Mouse (Mus musculus) right cerebral cortex, postnatal 4 days (tissue): ENCODE measurements around the gene Rps6kb2.
"Not testable (repeated sequence)": the region's sequence is repeated elsewhere in the genome, so short reads cannot be mapped to it uniquely, and the experiment has no call there.

Experiments used
- DNase-seq: peaks from one replicate; pipeline ENCODE4 v3.0.0-alpha.2; 2022

Rps6kb2 gene

DNA sequence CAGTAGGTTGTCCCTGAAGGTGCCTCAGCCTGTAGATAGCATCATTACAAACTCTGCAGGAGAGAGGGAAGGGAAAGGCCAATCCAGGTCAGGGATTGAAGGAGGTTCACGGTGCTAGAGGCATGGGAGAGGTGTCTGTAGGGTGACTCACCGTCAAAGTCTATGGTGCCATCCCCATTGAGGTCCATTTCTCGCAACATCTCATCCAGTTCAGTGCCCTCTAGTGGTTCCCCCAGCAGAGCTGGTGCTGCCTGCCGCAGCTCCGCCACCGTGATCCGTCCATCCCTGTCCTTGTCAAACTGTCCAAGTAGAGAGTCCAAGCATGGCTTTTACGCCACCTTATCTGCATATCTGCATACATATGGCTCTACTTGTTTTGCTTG lies 27.2 kb downstream of the Rps6kb2 start:
- DNase-seq: not testable (repeated sequence)

DNA sequence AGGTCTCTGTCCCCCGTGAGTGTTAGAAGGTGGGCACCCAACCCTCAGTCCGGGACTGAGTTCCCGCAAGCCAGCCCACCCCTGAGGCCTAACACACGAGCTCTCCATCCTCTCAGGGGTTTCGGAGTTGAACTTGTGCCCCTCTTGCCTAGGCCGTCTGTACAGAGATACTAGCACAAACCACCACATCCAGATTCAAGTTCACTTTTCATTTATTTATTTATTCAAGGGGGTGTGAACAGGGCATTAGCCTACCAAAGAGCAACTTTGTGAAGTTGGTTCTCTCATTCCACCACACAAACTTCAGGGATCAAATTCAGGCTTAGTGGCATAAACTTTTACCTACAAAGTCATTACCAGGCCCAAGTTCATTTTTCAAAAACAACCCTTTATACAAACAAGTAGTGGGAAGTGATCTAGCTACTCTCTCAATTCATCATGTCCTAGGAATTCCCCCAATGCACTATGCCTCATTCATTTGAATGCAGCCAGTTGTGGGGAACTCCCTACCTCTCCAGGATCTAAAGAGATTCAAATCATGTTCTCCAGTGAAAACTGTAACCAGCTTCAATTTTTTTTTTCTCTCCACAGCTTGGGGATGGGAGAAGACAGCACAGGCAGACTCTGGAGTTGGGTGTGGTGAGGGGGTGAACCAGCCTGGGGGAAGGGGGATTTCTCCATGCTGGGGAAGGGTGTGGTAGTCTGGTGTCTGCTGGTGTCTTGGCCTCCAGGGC lies 27.8 kb downstream of the Rps6kb2 start:
- not testable (repeated sequence) for DNase-seq

DNA sequence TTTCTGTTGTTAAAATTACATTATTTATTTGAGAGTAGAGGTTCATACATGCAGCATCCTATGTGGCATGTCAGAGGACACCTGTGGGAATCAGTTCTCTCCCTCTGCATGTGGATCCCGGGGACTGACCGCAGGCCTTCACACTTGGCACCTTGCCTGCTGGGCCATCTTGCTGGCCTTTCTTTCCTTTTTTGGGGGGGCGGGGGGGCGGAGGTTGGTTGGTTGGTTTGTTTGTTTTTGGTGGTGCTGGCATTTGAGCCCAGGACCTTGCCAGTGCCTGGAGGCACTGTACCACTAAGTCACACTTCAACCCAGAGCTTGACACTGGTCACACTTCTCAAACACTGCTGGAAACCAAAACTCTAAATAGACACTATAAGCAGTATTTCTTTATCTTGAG lies 28.8 kb downstream of the Rps6kb2 start:
- DNase-seq: peak; percentile 6

DNA sequence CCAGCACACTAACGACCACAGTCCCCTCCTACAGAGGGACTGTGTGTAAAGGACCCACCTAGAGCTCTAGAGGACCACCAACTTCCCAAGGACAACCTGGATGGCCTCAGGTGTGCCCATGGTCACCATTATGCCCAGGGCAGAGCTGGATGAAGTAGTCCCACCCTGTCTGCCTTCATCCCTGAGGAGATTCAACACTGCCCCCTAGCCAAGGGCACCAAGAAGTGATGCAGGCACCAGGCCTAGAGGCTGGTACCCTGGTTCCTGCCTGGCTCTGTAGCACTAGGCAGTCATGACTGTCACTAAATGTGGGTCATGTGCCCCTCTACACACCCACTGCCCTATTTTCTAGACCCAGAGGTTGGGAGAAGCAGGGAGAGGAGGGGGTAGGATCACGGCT lies 31.4 kb downstream of the Rps6kb2 start:
- no peak for DNase-seq

DNA sequence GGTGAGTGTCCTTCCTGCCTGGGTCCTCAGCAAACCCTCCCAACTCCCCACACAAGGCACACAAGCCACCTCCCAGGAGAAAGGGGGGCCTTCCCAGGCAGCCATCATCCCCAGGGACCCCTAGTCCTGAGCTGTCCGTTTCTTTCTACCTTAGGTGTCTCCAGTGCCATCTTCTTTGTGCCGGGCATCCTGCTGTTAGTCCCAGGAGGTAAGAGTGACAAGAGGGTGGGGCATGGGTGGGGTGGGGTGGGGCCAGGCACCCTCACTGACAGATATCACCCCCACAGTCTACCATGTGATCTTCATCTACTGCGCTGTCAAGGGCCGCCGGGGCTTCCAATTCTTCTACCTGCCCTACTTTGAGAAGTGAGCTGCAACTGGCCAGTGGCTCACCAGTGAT lies 32.1 kb downstream of the Rps6kb2 start:
- no peak for DNase-seq

DNA sequence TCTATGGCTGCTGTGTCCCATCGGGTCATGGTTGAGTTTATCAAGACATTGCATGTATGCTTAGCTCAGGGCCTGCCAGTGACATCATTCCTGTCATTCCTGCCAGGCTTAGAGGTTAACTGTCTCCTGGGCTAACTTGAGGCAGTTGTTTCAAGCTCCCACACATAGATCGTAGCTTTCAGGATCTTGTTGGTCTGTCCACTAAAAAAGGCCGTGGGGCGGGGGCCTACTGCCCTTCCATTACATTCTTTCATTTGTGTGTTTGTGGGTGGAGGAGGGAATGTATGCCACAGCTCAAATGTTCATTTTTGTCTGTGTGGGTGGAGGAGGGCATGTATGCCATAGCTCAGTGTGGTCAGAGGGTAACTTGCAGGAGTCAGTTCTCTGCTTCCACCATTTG lies 33.0 kb downstream of the Rps6kb2 start:
- DNase-seq: no peak

DNA sequence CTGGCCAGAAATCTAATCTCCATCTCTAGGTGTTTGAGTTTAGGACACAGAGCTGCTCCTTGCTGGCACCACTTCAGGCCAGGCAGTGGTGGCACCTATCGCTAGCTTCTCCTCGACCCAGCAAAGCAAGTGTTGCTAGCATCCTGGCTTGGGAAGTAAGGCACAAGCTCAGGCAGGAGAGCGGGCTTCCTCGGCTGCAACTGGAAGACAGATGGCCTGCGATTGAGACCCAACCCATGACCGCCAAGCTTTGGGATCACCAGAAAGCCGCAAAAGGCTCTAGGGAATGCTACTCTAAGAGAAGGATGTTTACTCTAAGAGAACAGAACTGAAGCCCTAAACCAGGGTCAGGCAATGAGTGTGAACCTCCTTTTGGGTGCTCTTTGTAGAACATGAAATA lies 33.7 kb downstream of the Rps6kb2 start:
- DNase-seq: no peak

DNA sequence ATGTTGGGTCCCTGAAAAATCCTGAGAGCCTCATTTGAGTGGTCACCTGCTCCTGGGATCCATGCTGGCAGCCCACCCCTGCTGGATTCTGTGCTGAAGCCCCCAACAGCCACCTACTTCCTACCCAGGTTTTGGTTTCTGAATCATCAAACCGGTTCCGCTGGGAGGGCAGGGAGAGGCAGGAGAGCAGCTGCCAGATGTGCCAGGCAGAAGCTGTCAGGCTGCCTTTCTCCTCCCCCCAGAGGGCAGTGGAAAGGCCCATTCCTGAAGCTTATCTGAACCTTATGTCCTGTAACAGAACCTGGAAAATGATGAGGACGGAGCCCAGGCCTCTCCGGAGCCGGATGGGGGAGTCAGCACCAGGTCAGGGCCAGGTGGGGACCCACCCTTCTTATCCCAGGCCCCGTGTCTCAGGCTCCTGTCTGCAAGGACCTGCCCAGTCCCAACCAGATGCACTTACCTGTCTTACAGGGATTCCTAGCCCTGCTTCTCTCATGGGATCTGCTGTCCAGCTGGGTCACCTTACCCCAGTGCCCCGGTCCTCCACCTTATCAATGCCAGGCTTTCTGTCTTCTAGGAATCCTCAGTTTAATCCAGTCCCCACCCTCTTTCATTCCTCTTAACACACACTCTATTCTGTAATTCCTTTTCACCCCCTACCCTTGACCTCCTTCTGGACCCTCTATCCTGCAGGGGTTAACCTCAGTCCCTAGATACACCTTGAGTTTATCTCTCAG lies 36.2 kb downstream of the Rps6kb2 start:
- no peak for DNase-seq

DNA sequence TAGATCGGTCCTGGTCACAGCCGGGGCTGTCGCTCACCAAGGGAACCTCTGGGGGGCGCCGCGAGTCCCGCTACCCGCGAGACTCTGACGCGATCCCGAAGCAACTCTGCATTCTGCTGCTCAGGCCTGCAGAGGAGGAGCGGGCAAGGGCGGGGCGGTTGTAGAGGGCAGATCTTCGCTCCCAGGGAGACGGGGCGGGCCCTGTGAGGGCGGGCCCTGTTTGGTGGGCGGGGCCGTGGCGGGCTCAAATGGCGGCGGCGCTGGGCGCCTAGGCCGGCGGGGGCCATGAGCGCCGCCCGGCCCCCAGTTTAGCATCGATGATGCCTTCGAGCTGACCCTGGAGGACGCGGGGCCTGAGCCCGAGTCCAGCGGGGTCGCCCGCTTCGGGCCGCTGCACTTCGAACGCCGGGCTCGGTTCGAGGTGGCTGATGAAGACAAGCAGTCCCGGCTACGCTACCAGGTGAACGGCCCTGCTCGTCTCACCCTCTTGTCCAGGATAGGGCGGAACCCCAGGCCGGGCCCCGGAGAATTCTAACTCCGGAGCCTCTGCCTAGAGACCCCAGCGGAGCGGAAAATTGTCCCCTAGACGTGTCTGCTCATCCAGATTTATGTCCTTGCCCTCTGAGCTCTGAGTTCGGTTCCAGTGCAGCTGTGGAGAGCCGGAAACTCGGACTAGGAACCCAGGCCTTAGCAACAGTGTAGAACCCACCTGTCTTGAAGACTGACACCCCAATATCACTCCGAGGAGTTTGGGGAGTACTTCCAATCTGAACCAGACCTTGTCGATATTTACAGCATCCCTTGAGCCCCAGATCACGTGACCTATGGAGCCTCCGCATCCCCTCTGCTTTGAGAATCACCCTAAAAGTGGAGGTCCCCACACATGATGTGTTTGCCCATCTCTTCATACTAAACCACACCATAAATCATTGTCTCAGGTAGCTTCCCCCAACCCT lies 37.1 kb downstream of the Rps6kb2 start, which contains the start of gene Aip:
TSS of gene Aip (minus strand) at position 118 of the 956 bp plus-strand sequence.
- peak; percentile 98 for DNase-seq

DNA sequence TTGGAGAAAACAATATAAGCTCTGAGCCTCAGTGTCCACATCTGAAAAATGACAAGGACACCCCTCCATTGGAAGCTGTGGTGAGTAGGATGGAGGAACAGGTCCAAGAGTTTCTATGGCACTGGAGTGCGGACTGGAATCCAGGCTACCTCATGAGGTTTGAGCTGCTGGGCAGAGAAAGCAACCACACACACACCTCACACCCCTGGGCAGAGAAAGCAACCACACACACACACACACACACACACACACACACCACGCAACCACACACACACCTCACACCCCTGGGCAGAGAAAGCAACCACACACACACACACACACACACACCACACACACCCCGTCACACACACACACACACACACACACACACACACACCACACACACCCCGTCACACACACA lies 37.9 kb downstream of the Rps6kb2 start:
- peak; percentile 30 for DNase-seq

DNA sequence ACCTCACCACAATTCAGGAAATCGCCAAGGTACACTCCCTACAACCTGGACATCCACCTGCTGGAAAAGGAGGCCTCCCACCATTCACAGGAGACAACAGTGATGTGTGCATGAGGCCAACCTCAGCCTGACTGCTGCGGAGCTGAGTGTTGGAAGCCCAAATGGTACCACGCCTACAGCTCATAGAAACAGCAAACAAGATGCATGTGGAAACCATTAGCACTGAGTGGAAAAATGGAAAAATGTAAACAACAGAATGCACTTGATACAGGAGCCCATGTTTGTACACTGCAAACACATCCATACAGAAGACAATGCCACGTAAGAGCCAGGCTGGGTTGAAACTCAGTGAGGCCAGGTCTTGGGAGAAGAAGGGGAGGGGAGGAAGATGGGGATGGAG lies 38.7 kb downstream of the Rps6kb2 start:
- no peak for DNase-seq

DNA sequence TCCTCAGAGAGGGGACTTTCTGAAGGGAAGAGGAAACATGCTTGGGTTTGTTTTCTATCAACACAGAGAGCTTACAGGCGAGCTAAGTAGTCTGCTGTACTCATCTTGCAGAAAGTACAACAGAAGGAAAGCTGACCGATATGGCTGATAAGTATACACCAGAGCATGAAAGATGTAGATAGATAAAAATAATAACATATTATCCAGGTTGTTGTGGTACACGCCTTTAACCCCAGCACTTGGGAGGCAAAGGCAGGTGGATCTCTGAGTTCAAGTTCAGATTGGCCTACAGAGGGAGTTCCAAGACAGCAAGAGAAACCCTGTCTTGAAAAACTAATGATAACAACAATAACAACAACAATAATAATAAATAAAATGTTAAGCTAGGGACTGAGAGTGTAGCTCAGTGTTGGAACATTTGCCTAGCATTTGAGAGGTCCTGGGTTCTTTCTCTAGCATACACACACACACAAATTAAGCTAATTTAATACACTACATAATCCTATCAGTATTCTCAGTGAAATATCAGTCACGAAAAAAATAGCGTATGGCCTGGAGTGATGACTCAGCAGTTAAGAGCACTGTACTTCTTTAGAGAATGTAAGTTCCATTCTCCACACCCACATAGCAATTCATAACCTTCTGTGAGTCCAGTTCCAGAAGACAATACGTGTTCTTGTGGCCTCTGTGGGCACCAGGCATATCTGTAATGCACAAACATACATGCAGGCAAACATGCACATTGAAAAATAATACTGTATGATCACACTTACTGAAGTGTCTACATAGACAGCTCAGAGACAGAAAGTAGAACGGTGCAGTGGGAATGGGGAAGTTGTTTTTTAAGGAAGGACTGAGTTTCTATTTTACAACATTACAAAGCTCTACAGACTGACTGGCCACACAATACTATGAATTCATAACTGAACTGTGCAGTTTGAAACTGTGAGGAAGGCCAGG lies 40.5 kb downstream of the Rps6kb2 start:
- DNase-seq: no peak

DNA sequence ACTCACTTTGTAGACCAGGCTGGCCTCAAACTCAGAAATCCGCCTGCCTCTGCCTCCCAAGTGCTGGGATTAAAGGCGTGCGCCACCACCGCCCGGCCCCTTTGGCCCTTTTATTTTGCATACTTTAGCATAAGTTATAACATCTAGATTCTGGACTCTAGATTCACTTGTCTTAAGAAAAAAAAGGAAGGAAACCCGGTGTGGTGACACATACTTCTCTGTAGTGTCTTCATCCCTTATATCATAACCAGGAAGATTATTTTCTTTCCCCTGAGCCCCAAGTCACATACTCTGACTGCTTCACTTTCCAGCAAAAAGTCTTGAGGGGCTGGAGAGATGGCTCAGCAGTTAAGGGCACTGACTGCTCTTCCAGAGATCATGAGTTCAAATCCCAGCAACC lies 41.3 kb downstream of the Rps6kb2 start:
- not testable (repeated sequence) for DNase-seq

DNA sequence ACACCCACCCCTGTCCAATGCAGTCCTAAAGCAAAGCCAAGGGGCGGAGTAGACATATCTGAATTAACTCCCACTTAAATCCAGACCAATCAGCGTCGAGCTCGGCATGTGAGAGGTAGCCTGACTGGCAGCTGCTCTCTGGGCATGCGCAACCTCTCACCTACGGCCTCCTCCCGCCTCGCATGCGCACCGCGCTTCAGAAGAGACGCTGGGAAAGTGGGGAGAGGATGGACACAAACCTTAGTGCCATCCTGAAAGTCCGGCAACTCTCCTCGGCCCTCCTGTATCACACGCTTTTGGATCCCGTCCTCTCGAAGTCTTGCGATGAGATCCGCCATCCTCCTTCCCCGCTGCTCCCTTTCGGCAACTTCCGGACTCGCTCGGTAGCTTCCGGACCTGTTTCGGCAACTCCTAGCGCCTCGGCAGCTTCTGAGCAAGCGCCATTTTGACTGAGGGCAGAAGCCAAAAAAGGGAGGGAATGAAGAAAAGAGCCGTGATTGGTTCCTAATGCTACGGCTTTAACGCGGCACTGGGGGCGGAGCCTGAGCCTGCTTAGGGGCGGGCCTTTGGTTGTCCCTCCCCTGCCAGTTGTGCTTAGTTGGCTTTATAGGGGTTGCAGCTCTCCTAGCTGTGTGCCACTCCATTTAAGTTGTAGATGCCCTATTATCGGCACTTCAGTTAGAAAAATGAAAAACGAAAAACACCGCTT lies 41.9 kb downstream of the Rps6kb2 start:
- DNase-seq: peak; percentile 97

DNA sequence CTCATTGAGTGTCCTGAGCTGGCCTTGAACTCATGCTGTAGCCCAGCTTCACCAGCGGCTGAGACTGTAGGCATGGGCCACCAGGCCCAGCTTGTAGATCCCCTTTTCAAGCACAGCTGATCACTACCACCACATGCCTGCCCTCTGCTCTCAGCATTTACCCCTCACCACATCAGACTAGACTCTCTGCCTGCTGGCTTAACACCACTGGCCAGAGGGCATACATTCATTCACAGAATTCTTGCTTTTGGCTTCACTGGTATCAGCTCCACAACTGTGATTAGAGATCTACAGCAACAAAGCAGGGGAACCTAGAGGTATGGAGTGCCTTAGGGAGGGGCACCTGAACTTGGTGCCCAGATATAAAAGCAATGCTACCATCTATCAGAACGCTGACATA lies 42.7 kb downstream of the Rps6kb2 start:
- no peak for DNase-seq

DNA sequence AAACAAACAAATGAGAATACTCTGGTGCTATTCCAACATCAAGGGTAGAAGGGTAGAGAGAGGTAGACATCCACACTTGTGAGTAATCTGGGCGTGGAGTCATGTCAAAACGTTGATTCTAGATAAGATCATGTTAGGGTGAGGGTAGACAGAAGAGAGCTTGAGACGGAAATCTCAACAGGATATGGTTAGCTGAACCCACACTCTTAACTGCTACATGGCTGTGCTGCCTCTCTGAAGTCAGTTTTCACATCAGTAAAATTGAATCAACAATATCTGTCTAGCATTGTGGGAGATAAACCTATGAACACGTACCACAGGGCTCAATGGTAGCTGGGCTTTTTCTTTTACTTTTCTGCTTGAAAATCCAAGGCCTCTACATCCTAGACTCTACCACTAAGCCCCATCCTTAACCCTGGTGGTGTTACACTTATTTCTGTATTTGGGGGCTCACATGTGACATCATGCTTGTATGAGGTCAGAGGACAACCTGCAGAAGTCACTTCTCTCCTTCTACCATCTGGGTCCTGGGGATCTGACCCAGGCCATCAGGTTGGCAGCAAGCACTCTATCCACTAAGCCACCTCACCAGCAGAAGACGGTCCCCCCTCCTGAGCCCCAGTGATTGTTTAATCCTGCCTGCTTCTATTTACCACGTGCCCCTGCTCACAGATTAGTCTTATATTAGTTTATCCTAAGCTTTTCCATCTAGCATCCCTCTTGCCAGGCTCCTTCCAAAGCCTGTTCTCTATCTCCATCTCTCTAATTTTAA lies 43.3 kb downstream of the Rps6kb2 start:
- DNase-seq: no peak

DNA sequence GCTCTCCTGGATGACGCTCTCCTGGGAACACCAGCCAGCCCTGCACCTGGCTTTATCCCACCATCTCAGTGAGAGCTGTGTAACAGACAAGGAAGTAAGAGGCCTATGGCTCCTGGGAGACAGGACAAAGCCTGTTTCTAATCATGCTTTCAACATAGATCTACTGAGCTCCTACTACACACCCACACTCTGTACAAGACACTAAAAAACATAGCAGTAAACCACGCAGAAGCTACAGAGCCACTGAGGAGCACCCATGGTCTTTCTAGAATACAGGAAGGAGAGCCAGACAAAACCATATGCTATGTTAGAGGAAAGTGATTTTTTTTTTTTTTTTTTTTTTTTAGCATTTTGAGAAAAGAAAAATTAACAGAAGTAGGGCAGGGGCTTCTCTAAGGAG lies 44.8 kb downstream of the Rps6kb2 start:
- no peak for DNase-seq

DNA sequence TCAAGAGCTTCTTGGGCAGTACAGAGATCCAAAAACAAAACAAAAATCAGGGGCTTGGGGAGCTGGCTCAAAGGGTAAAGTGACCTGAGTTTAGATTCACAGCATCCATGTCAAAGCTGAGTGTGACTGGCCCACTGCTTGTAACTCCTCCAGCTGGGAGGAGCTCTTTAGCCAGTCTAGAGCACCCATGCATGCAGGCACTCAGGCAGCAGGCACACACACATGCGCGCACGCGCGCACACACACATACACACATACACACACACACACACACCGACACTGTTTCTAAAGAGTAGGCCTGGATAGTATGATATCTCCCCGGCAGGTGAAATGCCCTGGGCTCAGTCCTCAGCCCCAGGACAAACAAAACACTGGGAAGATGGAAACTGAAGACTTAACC lies 46.1 kb downstream of the Rps6kb2 start:
- DNase-seq: no peak

DNA sequence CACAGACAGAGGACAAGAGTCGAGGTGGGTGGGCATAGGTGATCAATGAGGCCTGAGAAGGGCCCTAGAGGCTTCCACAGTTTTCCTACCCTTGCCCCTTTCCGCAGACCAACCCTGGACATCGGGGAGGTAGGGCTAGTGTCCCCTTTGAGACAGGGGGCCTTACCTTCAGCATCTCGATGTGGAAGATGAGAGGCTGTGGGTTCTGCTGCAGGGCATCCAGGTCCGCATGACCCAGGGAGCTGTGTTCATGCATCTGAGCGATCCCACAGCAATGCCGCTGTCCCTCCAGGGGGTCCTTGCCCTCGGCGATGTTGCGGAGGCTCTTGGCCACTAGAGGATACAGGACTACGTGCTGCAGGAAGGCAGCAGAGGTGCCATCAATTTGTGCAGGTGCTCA lies 47.3 kb downstream of the Rps6kb2 start:
- no peak for DNase-seq

DNA sequence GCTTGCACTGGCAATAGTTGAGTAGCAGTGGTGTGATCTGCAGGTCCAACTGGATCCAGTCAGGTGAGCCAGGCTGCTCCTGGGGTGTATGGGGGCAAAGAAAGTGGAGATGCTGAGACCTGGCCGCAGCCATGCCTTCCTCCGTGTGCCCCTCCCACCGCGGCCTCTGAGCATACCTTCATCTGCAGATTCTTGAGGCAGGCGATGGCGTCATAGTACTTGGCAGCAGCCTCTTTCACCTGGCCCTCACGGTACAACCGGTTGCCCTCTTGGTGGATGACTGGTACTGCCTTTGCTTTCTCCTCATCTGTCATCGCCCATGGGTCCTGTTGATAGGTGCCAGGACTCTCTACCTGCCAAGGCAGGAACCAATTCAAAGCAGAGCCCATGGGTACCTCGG lies 48.0 kb downstream of the Rps6kb2 start:
- DNase-seq: no peak

DNA sequence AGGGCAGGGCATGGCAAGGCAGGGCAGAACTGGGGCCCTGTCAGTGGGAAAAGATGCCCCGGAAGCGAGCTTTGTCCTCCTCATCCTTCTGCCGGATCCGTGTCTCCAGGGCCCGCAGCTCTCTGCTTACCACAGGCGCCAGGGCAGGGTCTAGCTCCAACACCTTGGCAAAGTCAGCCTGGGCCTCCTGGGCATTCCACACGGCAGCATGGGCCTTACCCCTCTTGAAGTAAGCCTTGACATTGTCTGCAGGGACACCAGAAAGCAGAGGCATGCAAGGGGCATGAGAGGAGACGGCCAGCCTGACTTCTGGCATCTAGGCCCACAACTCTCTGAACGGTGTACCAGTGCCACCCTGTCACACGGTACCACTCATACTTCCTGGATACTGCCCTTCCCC lies 48.6 kb downstream of the Rps6kb2 start:
- no peak for DNase-seq
